Mouse (Mus musculus) cerebellum, adult 9-11 months (tissue): Measurements from ENCODE around the gene Syce1l.

ENCODE experiments used
- DNase-seq: peaks from one replicate; pipeline ENCODE4 v3.0.0; 2022

Gene Syce1l

GRCm38 (mm10) chr8:113674611-113675010, 31.6 kb downstream of the Syce1l start:
- no peak for DNase-seq

GRCm38 (mm10) chr8:113675281-113675680, 32.3 kb downstream of the Syce1l start:
- no peak for DNase-seq

- no peak for DNase-seq
Measured at GRCm38 (mm10) chr8:113676811-113677210, 33.8 kb downstream of the Syce1l start.

GRCm38 (mm10) chr8:113679361-113679760, 36.3 kb downstream of the Syce1l start:
- no peak for DNase-seq

- DNase-seq: peak; percentile 22
Measured at GRCm38 (mm10) chr8:113687889-113688542, 45.0 kb downstream of the Syce1l start.

- no peak for DNase-seq
Measured at GRCm38 (mm10) chr8:113688543-113688915, 45.5 kb downstream of the Syce1l start.

- DNase-seq: peak; percentile 21
Measured at GRCm38 (mm10) chr8:113691622-113692343, 48.8 kb downstream of the Syce1l start.

- DNase-seq: no peak
Measured at GRCm38 (mm10) chr8:113704968-113705367, 62.0 kb downstream of the Syce1l start.
